Mouse (Mus musculus): ENCODE measurements around the gene 1700001O22Rik. TPM values are rescaled to one million over a fixed set of nuclear protein-coding genes. Genes with fewer than 3 reads are reported as not detected.

Gene 1700001O22Rik
- polyA plus RNA-seq, 1 experiment, result 8.0 TPM

GRCm38 (mm10) chr2:30816383-30816782, 12.9 kb upstream of the 1700001O22Rik start:
- DNase-seq (ENCODE audit: low read depth), result no peak

GRCm38 (mm10) chr2:30810573-30810972, 7.1 kb upstream of the 1700001O22Rik start:
- DNase-seq (ENCODE audit: low read depth), result no peak

- DNase-seq (ENCODE audit: low read depth), result no peak
These were observed 6.0 kb upstream of the 1700001O22Rik start for GRCm38 (mm10) chr2:30809503-30809902.

GRCm38 (mm10) chr2:30808296-30808655, 4.8 kb upstream of the 1700001O22Rik start:
- DNase-seq (ENCODE audit: low read depth), result no peak

GRCm38 (mm10) chr2:30807648-30808295, 4.3 kb upstream of the 1700001O22Rik start, which contains the start of gene Ntmt1:
Ntmt1 (plus strand) TSS chr2:30807826.
- peak; percentile 93 for DNase-seq (ENCODE audit: low read depth)

GRCm38 (mm10) chr2:30807147-30807647, 3.7 kb upstream of the 1700001O22Rik start:
- no peak for DNase-seq (ENCODE audit: low read depth)

GRCm38 (mm10) chr2:30805983-30806382, 2.5 kb upstream of the 1700001O22Rik start:
- no peak for DNase-seq (ENCODE audit: low read depth)

- DNase-seq (ENCODE audit: low read depth), result no peak
These were observed 2.2 kb downstream of the 1700001O22Rik start for GRCm38 (mm10) chr2:30801067-30801852.

GRCm38 (mm10) chr2:30800671-30801066, 2.8 kb downstream of the 1700001O22Rik start:
- DNase-seq (ENCODE audit: low read depth), result no peak

- DNase-seq (ENCODE audit: low read depth), result no peak
These were observed 4.0 kb downstream of the 1700001O22Rik start for GRCm38 (mm10) chr2:30799456-30799855.

- DNase-seq (ENCODE audit: low read depth), result no peak
These were observed 7.1 kb downstream of the 1700001O22Rik start for GRCm38 (mm10) chr2:30796382-30796781.

- no peak for DNase-seq (ENCODE audit: low read depth)
These were observed 7.6 kb downstream of the 1700001O22Rik start for GRCm38 (mm10) chr2:30795889-30796275.

- DNase-seq (ENCODE audit: low read depth), result no peak
These were observed 8.1 kb downstream of the 1700001O22Rik start for GRCm38 (mm10) chr2:30795271-30795888.

- DNase-seq (ENCODE audit: low read depth), result no peak
These were observed 9.0 kb downstream of the 1700001O22Rik start for GRCm38 (mm10) chr2:30794179-30795108.

- no peak for DNase-seq (ENCODE audit: low read depth)
These were observed 11.4 kb downstream of the 1700001O22Rik start for GRCm38 (mm10) chr2:30792061-30792460.

GRCm38 (mm10) chr2:30787466-30787865, 16.0 kb downstream of the 1700001O22Rik start:
- no peak for DNase-seq (ENCODE audit: low read depth)

- DNase-seq (ENCODE audit: low read depth), result no peak
These were observed 19.1 kb downstream of the 1700001O22Rik start for GRCm38 (mm10) chr2:30784078-30784994.

GRCm38 (mm10) chr2:30783346-30783745, 20.1 kb downstream of the 1700001O22Rik start:
- no peak for DNase-seq (ENCODE audit: low read depth)

- no peak for DNase-seq (ENCODE audit: low read depth)
These were observed 20.9 kb downstream of the 1700001O22Rik start for GRCm38 (mm10) chr2:30782312-30783290.

Data from gonadal fat pad, adult 2 months (tissue).